Mouse (Mus musculus) spleen, adult 2 months (tissue): ENCODE data around the gene Dlgap3.

Source experiments
- CTCF ChIP-seq: fragments of 200-500 bp; IDR thresholded peaks from 2 replicates; pipeline ENCODE4 v1.5.1; 2011; ENCODE audit warnings: mild to moderate bottlenecking, inconsistent platforms; ENCODE audit not compliant: insufficient read depth, insufficient read length, insufficient replicate concordance; ENCODE audit errors: extremely low read depth
- POLR2A ChIP-seq: fragments of 200-500 bp; IDR thresholded peaks from 2 replicates; pipeline ENCODE4 v1.6.1; 2011; ENCODE audit warnings: low read depth, low read length, inconsistent platforms

- TF ChIP-seq CTCF, result no peak
- TF ChIP-seq POLR2A, result no peak
Measured at GRCm38 (mm10) chr4:127183867-127184266, 14.9 kb downstream of the Dlgap3 start.
